Mouse (Mus musculus): Measurements from ENCODE around the gene Ado.

Gene Ado

GRCm38 (mm10) chr10:67548877-67549731, at the start of gene Ado:
Gene Ado, minus strand, starts transcription at chr10:67548955.
- in situ Hi-C loops (cut with MboI, MseI): no loop called here

- in situ Hi-C loops (cut with MboI, MseI): loop anchor here (25.0 kb wide), 1 partner anchor 1983 kb away; no protein-coding TSS in a partner anchor
These were observed 46.5 kb upstream of the Ado start for GRCm38 (mm10) chr10:67595278-67595677.

GRCm38 (mm10) chr10:67585873-67586610, 37.3 kb upstream of the Ado start:
- in situ Hi-C loops (cut with MboI, MseI): loop anchor here (5.0 to 25.0 kb wide), 2 partner anchors 61 to 1974 kb away; no protein-coding TSS in a partner anchor

- in situ Hi-C loops (cut with MboI, MseI): loop anchor here (25.0 kb wide), 1 partner anchor 1969 kb away; no protein-coding TSS in a partner anchor
These were observed 33.0 kb upstream of the Ado start for GRCm38 (mm10) chr10:67581698-67582285.

GRCm38 (mm10) chr10:67579830-67580229, 31.1 kb upstream of the Ado start:
- in situ Hi-C loops (cut with MboI, MseI): loop anchor here (25.0 kb wide), 1 partner anchor 1968 kb away; no protein-coding TSS in a partner anchor

GRCm38 (mm10) chr10:67573310-67573709, 24.6 kb upstream of the Ado start:
- in situ Hi-C loops (cut with MboI, MseI): no loop called here

GRCm38 (mm10) chr10:67571443-67571842, 22.7 kb upstream of the Ado start:
- in situ Hi-C loops (cut with MboI, MseI): no loop called here

- in situ Hi-C loops (cut with MboI, MseI): no loop called here
These were observed 20.8 kb upstream of the Ado start for GRCm38 (mm10) chr10:67569539-67569938.

- in situ Hi-C loops (cut with MboI, MseI): no loop called here
These were observed 17.3 kb upstream of the Ado start for GRCm38 (mm10) chr10:67566104-67566503.

GRCm38 (mm10) chr10:67564509-67564908, 15.8 kb upstream of the Ado start:
- in situ Hi-C loops (cut with MboI, MseI): no loop called here

GRCm38 (mm10) chr10:67561185-67561584, 12.4 kb upstream of the Ado start:
- in situ Hi-C loops (cut with MboI, MseI): no loop called here

GRCm38 (mm10) chr10:67559765-67560394, 11.1 kb upstream of the Ado start:
- in situ Hi-C loops (cut with MboI, MseI): no loop called here

- in situ Hi-C loops (cut with MboI, MseI): no loop called here
These were observed 9.3 kb upstream of the Ado start for GRCm38 (mm10) chr10:67558053-67558452.

- in situ Hi-C loops (cut with MboI, MseI): no loop called here
These were observed 397 bp downstream of the Ado start for GRCm38 (mm10) chr10:67548261-67548854.

- in situ Hi-C loops (cut with MboI, MseI): no loop called here
These were observed 900 bp downstream of the Ado start for GRCm38 (mm10) chr10:67547850-67548260.

GRCm38 (mm10) chr10:67540591-67540990, 8.2 kb downstream of the Ado start:
- in situ Hi-C loops (cut with MboI, MseI): no loop called here

- in situ Hi-C loops (cut with MboI, MseI): loop anchor here (5.0 kb wide), 1 partner anchor 108 kb away; no protein-coding TSS in a partner anchor
These were observed 9.4 kb downstream of the Ado start for GRCm38 (mm10) chr10:67539401-67539730.

- in situ Hi-C loops (cut with MboI, MseI): loop anchor here (5.0 kb wide), 1 partner anchor 109 kb away; no protein-coding TSS in a partner anchor
These were observed 10.0 kb downstream of the Ado start for GRCm38 (mm10) chr10:67538585-67539400.

GRCm38 (mm10) chr10:67538106-67538505, 10.6 kb downstream of the Ado start:
- in situ Hi-C loops (cut with MboI, MseI): loop anchor here (5.0 kb wide), 1 partner anchor 109 kb away; no protein-coding TSS in a partner anchor

Data from T-helper 2 cell (primary cell).